Mouse (Mus musculus): ENCODE data around the gene Grk3.

Grk3 gene

GRCm38 (mm10) chr5:113009183-113009820, 6.3 kb downstream of the Grk3 start:
- no peak for DNase-seq (ENCODE audit: low spot score in 2 of 2)

GRCm38 (mm10) chr5:113008496-113008895, 7.1 kb downstream of the Grk3 start:
- no peak for DNase-seq (ENCODE audit: low spot score in 2 of 2)

DNA sequence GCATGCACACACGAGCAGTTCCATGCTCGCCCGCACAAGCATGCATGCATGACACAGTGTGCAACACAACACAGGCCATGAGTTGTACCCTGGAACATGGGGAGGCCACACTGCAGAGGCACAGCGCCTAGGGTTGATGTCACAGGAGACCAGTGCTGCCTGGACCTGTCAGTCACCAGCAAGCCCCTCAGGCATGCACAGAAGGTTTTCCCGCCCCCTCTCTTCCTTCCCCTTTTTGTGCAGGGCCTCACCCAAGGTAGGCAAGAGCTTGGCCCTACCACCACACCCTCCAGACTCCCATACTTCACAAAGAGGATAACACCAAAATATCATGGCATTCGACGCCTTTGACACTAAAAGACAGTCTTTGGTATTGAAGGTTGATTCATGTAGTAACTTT, 8.6 kb downstream of the Grk3 start:
- DNase-seq (ENCODE audit: low spot score in 2 of 2) = peak in 1 of 2 experiments; percentile 30

- no peak for DNase-seq (ENCODE audit: low spot score in 2 of 2)
These were observed 9.6 kb downstream of the Grk3 start for GRCm38 (mm10) chr5:113005941-113006391.

- DNase-seq (ENCODE audit: low spot score in 2 of 2) = no peak
These were observed 12.7 kb downstream of the Grk3 start for GRCm38 (mm10) chr5:113002821-113003380.

DNA sequence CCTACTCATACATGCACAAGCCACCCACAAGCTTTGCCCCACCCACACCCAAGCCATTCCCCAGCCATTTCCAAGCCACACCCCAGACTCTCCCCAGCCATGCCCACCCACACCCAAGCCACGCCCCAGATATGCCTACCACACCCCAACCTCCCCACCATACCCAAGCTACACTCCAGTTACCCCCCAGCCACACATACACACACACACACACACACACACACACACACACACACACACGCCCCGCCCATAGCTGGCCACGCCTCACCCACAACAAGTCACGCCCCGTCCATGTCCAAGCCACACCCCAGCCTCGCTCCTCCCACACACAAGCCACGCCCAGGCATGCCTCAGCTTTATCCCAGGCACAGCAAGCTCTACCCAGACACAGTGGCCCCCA, 16.4 kb downstream of the Grk3 start:
- peak in 1 of 2 experiments; percentile 22 for DNase-seq (ENCODE audit: low spot score in 2 of 2)

- DNase-seq (ENCODE audit: low spot score in 2 of 2) = no peak
These were observed 17.9 kb downstream of the Grk3 start for GRCm38 (mm10) chr5:112997516-112998186.

DNA sequence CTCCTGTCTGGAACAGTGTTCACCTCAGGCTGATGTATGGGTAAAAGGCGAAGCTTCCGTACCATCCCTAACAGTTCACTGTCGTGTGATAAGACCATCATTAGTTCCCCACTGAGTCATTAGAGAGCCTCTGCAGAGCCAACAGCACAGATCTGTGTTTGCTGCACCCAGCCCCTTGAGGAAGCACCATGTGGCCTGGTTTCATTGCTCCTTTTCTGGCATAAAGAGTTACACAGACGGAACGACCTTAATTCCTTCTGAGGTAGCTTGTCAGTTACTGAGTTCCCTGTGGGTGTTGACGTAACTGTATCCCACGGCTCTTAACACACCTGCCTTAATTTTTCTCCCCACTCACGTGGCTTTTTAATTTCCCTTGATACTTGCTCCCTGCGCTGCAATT, 24.3 kb downstream of the Grk3 start:
- DNase-seq (ENCODE audit: low spot score in 2 of 2) = no peak

DNA sequence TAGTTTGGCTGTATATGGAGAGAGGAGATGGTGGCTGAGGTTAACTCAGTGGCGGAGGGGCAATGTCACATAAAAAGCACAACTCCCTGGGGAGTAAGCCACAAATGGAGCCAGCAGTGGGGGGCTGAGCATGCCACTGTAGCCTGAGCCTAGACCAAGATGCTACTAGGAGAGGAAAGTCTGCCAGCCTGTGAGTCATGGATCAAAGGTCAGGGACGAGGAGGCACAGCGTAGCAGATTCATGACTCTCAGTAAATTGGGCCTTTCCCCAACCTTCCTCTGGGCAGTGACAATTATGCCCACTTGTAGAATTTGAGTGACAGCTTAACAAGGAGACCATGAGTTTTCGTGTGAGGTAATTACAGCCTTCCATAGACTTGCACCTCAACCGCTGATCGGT, 33.7 kb downstream of the Grk3 start:
- no peak for DNase-seq (ENCODE audit: low spot score in 2 of 2)

- DNase-seq (ENCODE audit: low spot score in 2 of 2) = no peak
These were observed 35.9 kb downstream of the Grk3 start for GRCm38 (mm10) chr5:112979710-112980109.

DNA sequence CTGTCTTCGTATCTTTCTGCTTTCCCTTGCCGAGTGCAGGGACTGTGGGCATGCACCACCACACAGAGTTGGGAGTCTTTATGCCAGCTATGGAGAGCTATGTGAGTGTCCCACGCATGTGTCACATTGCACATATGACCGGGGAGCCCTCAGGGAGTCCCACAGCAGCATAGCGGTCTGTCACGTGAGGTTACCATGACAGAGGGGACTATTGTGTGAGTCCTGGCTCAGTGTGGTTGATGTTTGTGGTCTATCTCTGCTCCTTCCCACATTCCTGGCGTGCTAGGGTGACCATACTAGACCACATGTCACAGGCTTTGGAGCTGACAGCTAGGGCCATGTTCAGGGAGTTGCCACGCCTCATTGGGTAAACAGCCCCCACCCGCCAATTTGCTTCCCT, 36.4 kb downstream of the Grk3 start:
- no peak for DNase-seq (ENCODE audit: low spot score in 2 of 2)

DNA sequence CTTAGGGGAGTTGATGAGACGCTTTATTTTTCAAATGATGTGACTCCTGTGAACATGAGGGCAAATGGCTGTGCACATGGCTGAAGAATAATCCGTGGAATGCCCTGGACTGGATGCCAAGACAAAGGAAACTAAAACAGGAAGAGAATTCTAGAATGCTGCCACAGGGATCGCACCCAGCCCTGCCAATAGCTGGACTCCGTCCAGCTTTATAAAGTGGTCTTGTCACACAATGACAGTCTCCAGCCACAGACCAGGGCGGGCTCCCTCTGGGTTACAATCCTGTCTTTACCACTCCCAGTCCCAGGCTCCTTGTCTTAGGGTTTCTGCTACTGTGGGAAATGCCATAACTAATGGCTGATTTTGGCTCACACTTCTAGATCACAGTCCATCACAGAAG, 38.5 kb downstream of the Grk3 start:
- no peak for DNase-seq (ENCODE audit: low spot score in 2 of 2)

- DNase-seq (ENCODE audit: low spot score in 2 of 2) = no peak
These were observed 42.0 kb downstream of the Grk3 start for GRCm38 (mm10) chr5:112973596-112973995.

- DNase-seq (ENCODE audit: low spot score in 2 of 2) = peak in 1 of 2 experiments; percentile 38
These were observed 43.3 kb downstream of the Grk3 start for GRCm38 (mm10) chr5:112972297-112972696.

DNA sequence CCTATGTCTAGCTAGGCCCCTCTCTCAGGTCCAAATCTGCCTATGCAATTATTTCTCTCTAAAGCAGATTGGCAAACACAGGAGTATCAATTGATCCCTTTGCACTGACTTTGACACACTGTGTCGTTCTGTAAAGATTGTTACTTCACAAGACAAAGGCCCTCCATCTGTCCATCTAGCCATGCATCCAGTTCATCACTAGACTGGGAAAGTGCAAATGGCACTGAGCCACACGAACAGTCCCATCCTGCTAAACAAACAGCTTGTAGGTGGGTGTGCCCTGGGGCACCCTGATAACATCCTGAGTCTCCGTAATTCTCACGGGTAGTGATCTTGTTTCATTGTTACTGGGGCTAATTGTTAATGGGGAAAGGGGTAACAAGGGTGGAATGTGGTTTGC, 52.1 kb downstream of the Grk3 start:
- DNase-seq (ENCODE audit: low spot score in 2 of 2) = no peak

- DNase-seq (ENCODE audit: low spot score in 2 of 2) = no peak
These were observed 53.4 kb downstream of the Grk3 start for GRCm38 (mm10) chr5:112962166-112962565.

DNA sequence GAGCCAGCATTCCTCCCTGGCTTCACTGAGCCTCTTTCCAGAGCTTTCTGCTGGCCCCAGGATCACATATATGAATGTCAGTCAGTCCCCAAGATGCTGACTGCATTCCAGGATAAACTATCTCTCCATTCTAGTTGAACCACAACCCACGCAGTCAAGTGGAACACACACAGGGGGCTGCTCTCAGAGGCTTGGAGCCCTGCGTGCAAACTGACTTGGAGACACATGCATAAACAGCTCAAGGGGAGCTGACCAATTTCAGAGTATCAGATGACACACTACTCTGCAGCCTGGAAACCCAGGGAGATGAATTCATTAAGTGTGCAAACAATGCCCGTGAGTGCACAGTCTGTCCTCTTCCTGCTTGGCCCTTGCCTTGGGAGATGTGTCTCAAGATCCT, 54.7 kb downstream of the Grk3 start:
- no peak for DNase-seq (ENCODE audit: low spot score in 2 of 2)

- DNase-seq (ENCODE audit: low spot score in 2 of 2) = no peak
These were observed 57.3 kb downstream of the Grk3 start for GRCm38 (mm10) chr5:112958293-112958692.

DNA sequence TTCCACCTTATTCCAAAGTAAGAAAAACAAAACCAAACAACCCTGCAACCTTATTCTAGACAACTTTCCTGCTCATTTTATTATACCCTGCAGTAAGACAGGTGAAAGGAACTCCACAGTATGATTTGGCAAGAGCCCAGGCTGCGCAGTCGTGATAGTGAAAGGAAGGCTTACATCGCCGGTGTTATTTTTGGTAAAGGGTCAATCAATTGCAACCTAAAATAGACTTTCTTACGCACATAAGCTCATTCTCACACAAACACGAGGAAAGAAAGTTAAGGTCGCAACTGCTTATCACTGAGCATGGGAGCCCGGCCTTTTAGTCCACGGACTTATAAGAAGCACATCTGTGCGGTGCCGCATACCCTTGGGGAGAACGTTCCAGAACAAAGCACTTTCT, 58.8 kb downstream of the Grk3 start:
- DNase-seq (ENCODE audit: low spot score in 2 of 2) = no peak

DNA sequence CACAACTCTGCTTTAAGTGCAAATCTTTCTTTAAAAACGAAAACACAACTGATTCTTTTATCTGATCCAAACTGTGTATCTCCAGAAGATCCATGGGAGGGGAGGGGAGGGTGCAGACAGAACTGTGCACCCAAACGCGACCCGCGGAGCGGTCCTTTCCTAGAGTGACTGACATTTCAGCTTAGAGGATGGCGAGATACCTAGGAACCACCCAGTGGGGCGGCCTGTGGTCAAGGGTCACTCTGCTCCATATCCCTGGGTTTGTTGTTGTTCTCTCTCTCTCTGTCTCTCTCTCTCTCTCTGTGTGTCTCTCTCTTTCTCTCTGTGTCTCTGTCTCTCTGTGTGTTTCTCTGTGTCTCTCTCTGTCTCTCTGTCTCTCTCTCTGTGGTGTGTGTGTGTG, 59.2 kb downstream of the Grk3 start:
- no peak for DNase-seq (ENCODE audit: low spot score in 2 of 2)

DNA sequence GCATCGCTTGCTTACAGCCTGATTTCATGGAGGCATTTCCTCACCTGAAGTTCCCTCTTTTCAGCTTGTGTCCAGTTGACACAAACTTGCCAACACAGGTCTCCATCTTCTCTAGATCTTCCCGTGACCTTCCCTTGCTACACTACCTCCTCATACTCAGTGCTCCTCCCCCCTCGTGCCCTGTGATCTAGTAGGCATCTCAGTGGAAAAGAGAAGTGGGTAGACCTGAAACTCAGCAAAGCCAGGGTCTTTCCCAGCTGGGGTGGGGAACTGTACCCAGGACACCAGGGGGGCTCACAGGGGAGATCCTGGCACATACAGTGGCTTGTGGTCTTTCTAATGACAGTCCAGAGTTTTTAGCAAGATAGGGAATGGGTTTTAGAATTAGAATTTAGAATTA, 64.7 kb downstream of the Grk3 start:
- no peak for DNase-seq (ENCODE audit: low spot score in 2 of 2)

- no peak for DNase-seq (ENCODE audit: low spot score in 2 of 2)
These were observed 69.7 kb downstream of the Grk3 start for GRCm38 (mm10) chr5:112945925-112946324.

DNA sequence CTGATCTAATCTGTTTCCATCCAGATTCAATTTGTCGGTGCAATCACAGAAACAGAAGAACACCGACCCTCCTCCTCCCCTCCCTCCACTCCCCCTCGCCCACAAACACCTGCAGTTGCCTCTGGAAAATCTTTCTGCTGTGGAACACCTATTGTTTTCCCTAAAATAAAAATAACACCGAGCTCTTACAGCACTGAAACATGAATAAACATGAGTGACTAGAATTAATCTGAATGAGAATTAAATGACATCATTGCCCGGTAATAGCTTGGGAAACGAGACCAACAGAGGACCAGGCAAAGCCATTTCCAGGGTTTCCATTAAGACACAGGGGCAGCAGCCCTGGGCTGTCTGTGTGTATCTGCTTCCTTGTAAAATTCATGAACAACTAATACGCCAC, 73.3 kb downstream of the Grk3 start:
- no peak for DNase-seq (ENCODE audit: low spot score in 2 of 2)

Data from spleen, postnatal 4 days (tissue).